Mouse (Mus musculus) neural tube, embryonic 11.5 days (tissue): Measurements from ENCODE around the gene Sesn1. TPM values are rescaled to one million over a fixed set of nuclear protein-coding genes. Genes with fewer than 3 reads are reported as not detected.

Experiments used
- ATAC-seq: fragments of 200-750 bp; cut with Nextera tagmentation; 2 replicates; pipeline ENCODE4 v1.8.0; 2017; ENCODE audit warnings: moderate number of reproducible peaks, mild to moderate bottlenecking, moderate TSS enrichment, moderate library complexity; ENCODE audit not compliant: insufficient read depth, low FRiP score, low TSS enrichment
- DNase-seq: peaks from one replicate; pipeline ENCODE4 v3.0.0-alpha.2; 2015; ENCODE audit warnings: low spot score
- H3K27ac ChIP-seq: fragments of 300-500 bp; sonication (generic); 2 replicates; pipeline ENCODE4 v1.5.1; 2014; ENCODE audit warnings: low read depth, mild to moderate bottlenecking, low read length
- H3K27me3 ChIP-seq: fragments of 300-500 bp; sonication (generic); 2 replicates; pipeline ENCODE4 v1.6.1; 2014; ENCODE audit warnings: mild to moderate bottlenecking, low read length, mixed read lengths; ENCODE audit not compliant: control insufficient read depth, insufficient read depth
- H3K36me3 ChIP-seq: fragments of 300-500 bp; sonication (generic); 2 replicates; pipeline ENCODE4 v1.6.1; 2014; ENCODE audit warnings: mild to moderate bottlenecking, low read length, moderate library complexity, mixed read lengths; ENCODE audit not compliant: control insufficient read depth, insufficient read depth
- H3K4me1 ChIP-seq: fragments of 300-500 bp; sonication (generic); 2 replicates; pipeline ENCODE4 v1.6.1; 2014; ENCODE audit warnings: low read length, mixed read lengths; ENCODE audit not compliant: control insufficient read depth, insufficient read depth
- H3K4me2 ChIP-seq: fragments of 300-500 bp; sonication (generic); 2 replicates; pipeline ENCODE4 v1.6.1; 2014; ENCODE audit warnings: low read depth, mild to moderate bottlenecking, moderate library complexity
- H3K4me3 ChIP-seq: fragments of 300-500 bp; sonication (generic); 2 replicates; pipeline ENCODE4 v1.5.1; 2014; ENCODE audit warnings: low read depth, low read length
- H3K9ac ChIP-seq: fragments of 300-500 bp; sonication (generic); 2 replicates; pipeline ENCODE4 v1.6.1; 2014; ENCODE audit warnings: mild to moderate bottlenecking, low read length
- H3K9me3 ChIP-seq: fragments of 300-500 bp; sonication (generic); 2 replicates; pipeline ENCODE4 v1.6.1; 2016; ENCODE audit warnings: low read length; ENCODE audit not compliant: control insufficient read depth
- WGBS: fragments of 180-500 bp; shearing (Covaris S2); extraction: QIAGEN DNeasy Blood & Tissue Kit; methylation state at CpG from one replicate; pipeline ENCODE4 v1.1.7; 2014; 5-methylcytosine and 5-hydroxymethylcytosine counted together
- polyA plus RNA-seq: library from polyadenylated mRNA; unstranded; fragments of >200 nt; fragmentation: Nextera tagmentation; extraction: Ambion mirVana; gene quantifications from 2 replicates; pipeline ENCODE4 v1.2.1, GENCODE M21; 2014

Sesn1 gene
- polyA plus RNA-seq, 1 experiment from 2014 or later: 24.7 TPM

DNA sequence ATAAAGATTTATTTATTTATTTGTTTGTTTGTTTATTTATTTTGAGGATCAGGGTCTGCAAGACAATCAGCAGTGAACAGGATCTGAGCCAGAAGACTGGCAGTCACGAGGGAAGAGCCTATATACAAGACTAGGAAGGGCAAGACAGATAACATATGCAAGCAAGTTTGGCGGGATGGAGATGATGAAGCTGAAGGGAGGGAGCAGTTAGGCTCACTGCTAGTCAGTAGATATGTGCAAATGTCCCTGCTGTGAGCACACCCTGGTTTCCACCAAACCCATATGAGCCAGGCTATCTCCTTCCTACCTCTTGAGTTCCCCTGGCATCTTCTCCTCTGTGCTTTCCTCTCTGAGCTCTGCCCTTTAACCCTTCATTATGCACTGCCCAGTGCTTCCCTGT is 61.8 kb downstream of the Sesn1 start:
- no peaks in the 10 kb centered on the region for H3K9me3 ChIP-seq
- no peaks in the 10 kb centered on the region for H3K36me3 ChIP-seq
- DNase-seq (no peak), ATAC-seq (no peak)
- H3K4me1 ChIP-seq: peaks cover 3% of the 10 kb centered on the region; the same call in 1 of the 2 replicates
- H3K4me2 ChIP-seq: no peak overlapping the region
- no peaks in the 10 kb centered on the region for H3K27me3 ChIP-seq
- H3K4me3 ChIP-seq: no peak overlapping the region
- 79% methylated on average over 2 of the region's 2 CpGs for WGBS
- no peak overlapping the region for H3K27ac ChIP-seq
- H3K9ac ChIP-seq: no peak overlapping the region

DNA sequence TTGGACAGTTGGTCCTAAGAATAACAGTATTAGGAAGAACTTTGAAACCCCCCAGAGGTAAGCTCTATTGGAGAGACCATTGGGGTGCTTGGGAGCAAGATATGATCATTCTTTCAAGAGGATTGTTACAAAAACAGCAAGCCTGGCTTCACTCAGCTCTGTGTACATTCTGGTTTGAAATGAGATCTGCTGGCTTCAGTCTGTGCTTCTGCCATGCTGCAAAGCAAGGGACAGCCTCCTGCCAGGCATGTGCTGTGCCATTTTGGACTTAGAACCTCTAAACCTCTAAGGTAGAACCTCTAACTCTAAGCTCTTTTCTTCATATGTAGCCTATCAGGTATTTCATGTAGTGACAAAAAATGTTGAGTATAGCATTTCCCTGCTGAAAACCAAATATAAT is 65.9 kb downstream of the Sesn1 start:
- ATAC-seq (no peak), DNase-seq (no peak)
- Histone ChIP-seq H3K9ac (no peak overlapping the region), H3K4me1 (no peaks in the 10 kb centered on the region), H3K9me3 (no peaks in the 10 kb centered on the region), H3K4me3 (no peak overlapping the region), H3K4me2 (no peak overlapping the region), H3K27ac (no peak overlapping the region), H3K27me3 (no peaks in the 10 kb centered on the region), H3K36me3 (no peaks in the 10 kb centered on the region)

GRCm38 (mm10) chr10:41878344-41878743 is 68.6 kb downstream of the Sesn1 start:
- no peak overlapping the region for H3K4me2 ChIP-seq
- no peaks in the 10 kb centered on the region for H3K27me3 ChIP-seq
- no peak for DNase-seq
- no peaks in the 10 kb centered on the region for H3K36me3 ChIP-seq
- no peaks in the 10 kb centered on the region for H3K9me3 ChIP-seq
- H3K9ac ChIP-seq: no peak overlapping the region
- no peak overlapping the region for H3K27ac ChIP-seq
- ATAC-seq: no peak
- H3K4me1 ChIP-seq: peaks cover 7% of the 10 kb centered on the region; the same call in 1 of the 2 replicates
- no peak overlapping the region for H3K4me3 ChIP-seq
- 89% methylated on average over 11 of the region's 11 CpGs for WGBS

DNA sequence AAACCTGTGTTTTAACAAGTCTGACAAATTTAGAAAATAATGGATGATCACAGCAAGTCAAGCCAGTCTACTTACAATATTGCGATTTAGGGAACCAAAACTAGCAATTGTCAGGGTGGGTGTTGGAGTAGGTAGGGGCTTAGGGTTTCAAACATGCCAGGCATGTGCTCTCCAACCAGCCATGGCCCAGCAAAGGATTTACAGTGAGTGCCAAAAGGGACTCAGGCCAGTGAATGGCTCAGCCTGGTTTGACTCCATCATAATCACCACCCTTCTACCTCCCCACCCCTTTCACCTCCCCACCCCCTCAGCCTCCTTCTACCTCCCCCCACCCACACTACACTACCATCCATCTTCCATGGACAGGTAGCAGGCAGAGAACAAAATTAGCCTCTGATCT is 69.9 kb downstream of the Sesn1 start:
- Histone ChIP-seq H3K4me3 (no peak overlapping the region), H3K36me3 (no peaks in the 10 kb centered on the region), H3K27me3 (no peaks in the 10 kb centered on the region), H3K27ac (no peak overlapping the region), H3K4me1 (peaks cover 7% of the 10 kb centered on the region; the same call in 1 of the 2 replicates), H3K4me2 (no peak overlapping the region), H3K9me3 (no peaks in the 10 kb centered on the region), H3K9ac (no peak overlapping the region)
- 93% methylated on average over 1 of the region's 1 CpGs for WGBS
- ATAC-seq: no peak
- no peak for DNase-seq

- ATAC-seq (no peak), DNase-seq (no peak)
- 41% methylated on average over 4 of the region's 4 CpGs for WGBS
Measured at GRCm38 (mm10) chr10:41880206-41880605, 70.5 kb downstream of the Sesn1 start.

GRCm38 (mm10) chr10:41880777-41881176 is 71.0 kb downstream of the Sesn1 start:
- Histone ChIP-seq H3K9ac (no peak overlapping the region), H3K27ac (no peak overlapping the region), H3K9me3 (no peaks in the 10 kb centered on the region), H3K4me2 (no peak overlapping the region), H3K27me3 (no peaks in the 10 kb centered on the region), H3K4me1 (peaks cover 7% of the 10 kb centered on the region; the same call in 1 of the 2 replicates), H3K4me3 (no peak overlapping the region), H3K36me3 (no peaks in the 10 kb centered on the region)
- 10% methylated on average over 1 of the region's 1 CpGs for WGBS
- DNase-seq (no peak), ATAC-seq (no peak)

More at GRCm38 (mm10) chr10:41880206-41880605, 70.5 kb downstream of the Sesn1 start:
- H3K36me3 ChIP-seq: no peaks in the 10 kb centered on the region
- H3K4me2 ChIP-seq: no peak overlapping the region
- no peaks in the 10 kb centered on the region for H3K9me3 ChIP-seq
- no peaks in the 10 kb centered on the region for H3K27me3 ChIP-seq
- H3K9ac ChIP-seq: no peak overlapping the region
- no peak overlapping the region for H3K4me3 ChIP-seq
- H3K27ac ChIP-seq: no peak overlapping the region
- peaks cover 7% of the 10 kb centered on the region; the same call in 1 of the 2 replicates for H3K4me1 ChIP-seq

DNA sequence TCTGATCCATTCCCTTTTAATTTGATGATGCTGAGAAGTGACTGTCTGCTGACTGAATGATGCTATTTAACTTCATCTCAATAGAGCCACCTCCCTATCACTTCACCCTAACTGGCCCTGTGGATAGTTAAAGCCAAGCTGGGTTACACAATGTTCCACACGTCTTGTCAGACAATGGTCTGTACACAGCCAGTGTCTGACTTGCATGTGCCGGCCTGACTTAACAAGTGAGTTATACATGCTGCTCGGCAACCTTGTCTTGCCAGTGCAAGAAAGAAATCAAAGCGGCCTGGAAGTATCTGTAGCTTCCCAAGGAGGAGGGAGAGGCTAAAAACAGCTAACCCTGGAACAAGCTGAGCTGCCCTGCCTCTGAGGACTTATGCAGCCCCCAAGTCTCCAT is 71.7 kb downstream of the Sesn1 start:
- H3K27ac ChIP-seq: no peak overlapping the region

GRCm38 (mm10) chr10:41883741-41884575 is 74.2 kb downstream of the Sesn1 start:
- ATAC-seq (no peak), DNase-seq (no peak)
- H3K4me1 ChIP-seq: peaks cover 7% of the 10 kb centered on the region; the same call in 1 of the 2 replicates
- no peaks in the 10 kb centered on the region for H3K36me3 ChIP-seq
- H3K27me3 ChIP-seq: no peaks in the 10 kb centered on the region
- WGBS: 61% methylated on average over 8 of the region's 8 CpGs
- no peak overlapping the region for H3K4me2 ChIP-seq
- no peaks in the 10 kb centered on the region for H3K9me3 ChIP-seq
- H3K4me3 ChIP-seq: no peak overlapping the region
- no peak overlapping the region for H3K27ac ChIP-seq
- H3K9ac ChIP-seq: no peak overlapping the region

More for the DNA sequence above, 71.7 kb downstream of the Sesn1 start:
- Histone ChIP-seq H3K4me3 (no peak overlapping the region), H3K4me2 (no peak overlapping the region), H3K36me3 (no peaks in the 10 kb centered on the region), H3K9ac (no peak overlapping the region), H3K4me1 (peaks cover 7% of the 10 kb centered on the region; the same call in 1 of the 2 replicates), H3K27me3 (no peaks in the 10 kb centered on the region), H3K9me3 (no peaks in the 10 kb centered on the region)
- DNase-seq (no peak), ATAC-seq (no peak)
- WGBS: 25% methylated on average over 4 of the region's 4 CpGs
